Mouse (Mus musculus) intestine, embryonic 15.5 days (tissue): ENCODE measurements at regions not wholly inside any gene's neighbourhood (a gene's known extent, or its start where the extent isn't known, plus 50 kb on each side); places are given as distances from the start of the nearest gene placed in this dataset.
A peak's percentile ranks its signal among the peaks of the same experiment; 100 is the strongest.

Source experiments
- ATAC-seq: fragments of 200-750 bp; cut with Nextera tagmentation; 2 replicates; pipeline ENCODE4 v1.8.0; 2017; ENCODE audit warnings: moderate TSS enrichment, moderate library complexity
- H3K27ac ChIP-seq: fragments of 300-500 bp; sonication (generic); 2 replicates; pipeline ENCODE4 v1.5.1; 2015; ENCODE audit warnings: mild to moderate bottlenecking, inconsistent platforms
- H3K27me3 ChIP-seq: fragments of 300-500 bp; sonication (generic); replicated peaks from 2 replicates; pipeline ENCODE4 v1.6.1; 2015; ENCODE audit warnings: inconsistent platforms
- H3K36me3 ChIP-seq: fragments of 300-500 bp; sonication (generic); 2 replicates; pipeline ENCODE4 v1.6.1; 2015; ENCODE audit warnings: inconsistent platforms
- H3K4me1 ChIP-seq: fragments of 300-500 bp; sonication (generic); replicated peaks from 2 replicates; pipeline ENCODE4 v1.6.1; 2015; ENCODE audit warnings: inconsistent platforms
- H3K4me2 ChIP-seq: fragments of 300-500 bp; sonication (generic); replicated peaks from 2 replicates; pipeline ENCODE4 v1.6.1; 2015; ENCODE audit warnings: mild to moderate bottlenecking, inconsistent platforms
- H3K4me3 ChIP-seq: fragments of 300-500 bp; sonication (generic); replicated peaks from 2 replicates; pipeline ENCODE4 v1.5.1; 2015; ENCODE audit warnings: inconsistent platforms
- H3K9ac ChIP-seq: fragments of 300-500 bp; sonication (generic); 2 replicates; pipeline ENCODE4 v1.6.1; 2015; ENCODE audit warnings: inconsistent platforms
- H3K9me3 ChIP-seq: fragments of 300-500 bp; sonication (generic); 2 replicates; pipeline ENCODE4 v1.6.1; 2016; ENCODE audit warnings: inconsistent platforms
- WGBS: fragments of 180-500 bp; shearing (Covaris S2); methylation state at CpG from one replicate; pipeline ENCODE4 v1.1.7; 2015; 5-methylcytosine and 5-hydroxymethylcytosine counted together

GRCm38 (mm10) chr4:12246595-12246994 lies 74.8 kb upstream of the Fam92a start:
- Histone ChIP-seq H3K4me2 (no peak overlapping the region), H3K9ac (no peak overlapping the region), H3K9me3 (no peaks in the 10 kb centered on the region), H3K4me3 (no peak overlapping the region), H3K27me3 (no peaks in the 10 kb centered on the region), H3K27ac (no peak overlapping the region), H3K4me1 (no peaks in the 10 kb centered on the region), H3K36me3 (no peaks in the 10 kb centered on the region)
- no peak for ATAC-seq
- WGBS: 68% methylated on average over 4 of the region's 4 CpGs

- Histone ChIP-seq H3K4me1 (no peaks in the 10 kb centered on the region), H3K36me3 (no peaks in the 10 kb centered on the region), H3K9me3 (no peaks in the 10 kb centered on the region), H3K9ac (no peak overlapping the region), H3K4me3 (no peak overlapping the region), H3K27me3 (no peaks in the 10 kb centered on the region), H3K4me2 (peak overlapping the region; percentile 45), H3K27ac (no peak overlapping the region)
- WGBS: 3% methylated on average over 12 of the region's 12 CpGs
- ATAC-seq: peak; percentile 85
Observed at GRCm38 (mm10) chr4:12240941-12241571, 69.2 kb upstream of the Fam92a start.

GRCm38 (mm10) chr4:12230731-12231130 lies 58.9 kb upstream of the Fam92a start:
- H3K9me3 ChIP-seq: no peaks in the 10 kb centered on the region
- H3K9ac ChIP-seq: no peak overlapping the region
- 65% methylated on average over 1 of the region's 1 CpGs for WGBS

More at GRCm38 (mm10) chr4:12230731-12231130, 58.9 kb upstream of the Fam92a start:
- Histone ChIP-seq H3K4me2 (no peak overlapping the region), H3K36me3 (no peaks in the 10 kb centered on the region), H3K4me1 (no peaks in the 10 kb centered on the region), H3K4me3 (no peak overlapping the region), H3K27ac (no peak overlapping the region), H3K27me3 (no peaks in the 10 kb centered on the region)
- no peak for ATAC-seq
